Mouse (Mus musculus): ENCODE measurements at regions not wholly inside any gene's neighbourhood (a gene's known extent, or its start where the extent isn't known, plus 50 kb on each side); places are given as distances from the start of the nearest gene placed in this dataset.
A peak's percentile ranks its signal among the peaks of the same experiment; 100 is the strongest.

DNA sequence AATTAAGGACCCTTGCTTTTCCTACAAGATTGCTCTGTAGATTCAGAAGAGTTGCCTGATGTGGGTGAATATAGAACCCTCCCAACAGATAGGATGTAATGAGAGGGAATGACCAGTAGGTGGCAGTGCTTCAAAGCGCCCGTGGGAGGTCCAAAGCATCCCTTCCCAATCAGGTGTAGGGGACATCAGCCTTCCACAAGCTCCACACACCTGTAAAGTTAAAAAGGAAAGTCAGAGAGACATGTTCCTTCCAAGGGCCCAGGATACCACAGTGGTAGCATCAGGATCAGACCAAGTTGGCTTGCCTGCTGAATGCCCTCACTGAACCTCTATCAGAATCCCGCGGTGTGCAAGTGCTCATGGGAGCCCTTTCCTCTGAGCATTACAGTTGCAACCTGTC lies 75.7 kb upstream of the Zfp618 start:
- ATAC-seq (ENCODE audit: low TSS enrichment): peak; percentile 56; the same call in 1 of the 2 replicates

DNA sequence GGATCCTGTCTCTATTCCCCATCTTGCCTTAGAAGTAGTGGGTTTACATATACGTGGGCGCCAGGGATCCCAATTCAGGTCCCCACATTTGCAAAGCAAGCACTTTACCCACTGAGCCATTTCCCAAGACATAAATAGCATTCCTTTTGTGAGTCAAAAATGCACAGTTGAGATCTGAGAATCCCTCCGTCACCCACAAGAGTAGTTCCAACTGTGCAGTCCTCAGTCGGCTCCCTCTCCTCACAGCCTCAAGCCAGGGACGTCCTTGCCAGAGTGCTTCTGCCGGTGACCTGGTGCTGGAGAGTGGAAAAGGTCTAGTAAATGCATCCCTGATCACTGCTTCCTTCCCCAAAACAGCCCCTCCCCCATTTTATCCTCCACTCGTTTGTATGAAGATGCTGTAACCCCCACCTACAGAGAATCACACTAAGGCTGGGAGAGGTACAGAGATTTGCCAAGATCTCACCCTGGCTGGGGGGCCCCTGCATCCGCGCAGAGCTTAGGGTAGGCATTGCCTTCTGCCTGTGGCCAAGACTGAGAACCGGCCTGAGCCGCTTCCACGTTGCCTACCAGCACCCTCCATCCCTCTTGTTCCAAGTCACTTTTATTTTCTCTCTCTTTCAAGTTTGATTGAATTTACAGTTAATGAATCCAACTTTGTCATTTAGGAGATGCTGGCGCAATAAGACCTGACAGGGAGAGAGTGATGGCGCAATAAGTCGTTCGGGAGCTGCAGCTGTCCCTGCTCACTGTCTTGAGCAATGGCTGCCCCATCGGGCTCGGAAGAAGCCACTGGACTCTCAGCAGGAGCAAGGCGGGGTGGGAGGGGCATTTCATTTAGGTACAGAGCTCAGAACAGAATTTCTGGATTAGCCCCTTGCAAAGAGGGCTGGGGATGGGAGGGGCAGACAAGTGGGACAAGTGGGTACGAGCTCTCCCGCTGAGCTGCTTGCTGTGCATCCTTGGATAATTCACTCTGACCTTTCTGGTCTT lies 74.5 kb upstream of the Zfp618 start:
- ATAC-seq (ENCODE audit: low TSS enrichment): peak; percentile 91

DNA sequence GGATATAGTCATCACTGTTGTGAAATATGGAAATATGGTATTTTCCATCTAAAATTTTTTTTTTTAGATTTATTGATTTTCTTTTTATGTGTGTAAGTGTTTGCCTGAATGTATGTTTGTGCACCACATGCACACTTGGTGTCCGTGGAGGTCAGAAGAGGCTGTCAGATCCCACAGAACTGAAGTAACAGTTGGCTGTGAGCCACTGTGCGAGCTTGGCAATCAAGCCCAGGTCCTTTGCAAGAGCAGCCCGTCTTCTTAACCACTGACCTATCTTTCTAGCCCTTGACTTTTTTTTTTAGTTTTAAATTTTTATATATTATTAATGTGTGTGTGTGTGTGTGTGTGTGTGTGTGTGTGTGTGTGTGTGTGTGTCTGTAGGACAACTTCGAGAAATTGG lies 52.5 kb upstream of the Zfp618 start:
- ATAC-seq (ENCODE audit: low TSS enrichment): no peak
